Mouse (Mus musculus) intestine, postnatal 0 days (tissue): ENCODE data around the gene Yipf3. TPM values are rescaled to one million over a fixed set of nuclear protein-coding genes. Genes with fewer than 3 reads are reported as not detected.

Experiments
- ATAC-seq: fragments of 200-750 bp; cut with Nextera tagmentation; 2 replicates; pipeline ENCODE4 v1.8.0; 2017; ENCODE audit warnings: mild to moderate bottlenecking, moderate TSS enrichment, moderate library complexity
- H3K27ac ChIP-seq: fragments of 300-500 bp; sonication (generic); 2 replicates; pipeline ENCODE4 v1.5.1; 2014; ENCODE audit warnings: mild to moderate bottlenecking, low read depth, low read length, moderate library complexity
- H3K27me3 ChIP-seq: fragments of 300-500 bp; sonication (generic); replicated peaks from 2 replicates; pipeline ENCODE4 v1.6.1; 2014; ENCODE audit warnings: low read length, mixed read lengths; ENCODE audit not compliant: control insufficient read depth, insufficient read depth
- H3K36me3 ChIP-seq: fragments of 300-500 bp; sonication (generic); 2 replicates; pipeline ENCODE4 v1.6.1; 2014; ENCODE audit warnings: mild to moderate bottlenecking, moderate library complexity; ENCODE audit not compliant: control insufficient read depth, insufficient read depth
- H3K4me1 ChIP-seq: fragments of 300-500 bp; sonication (generic); replicated peaks from 2 replicates; pipeline ENCODE4 v1.6.1; 2014; ENCODE audit warnings: antibody characterized with exemption, low read length, mixed read lengths; ENCODE audit not compliant: control insufficient read depth, insufficient read depth
- H3K4me2 ChIP-seq: fragments of 300-500 bp; sonication (generic); replicated peaks from 2 replicates; pipeline ENCODE4 v1.6.1; 2014; ENCODE audit warnings: low read depth, mild to moderate bottlenecking, moderate library complexity
- H3K4me3 ChIP-seq: fragments of 300-500 bp; sonication (generic); 2 replicates; pipeline ENCODE4 v1.5.1; 2014; ENCODE audit warnings: low read depth, low read length
- H3K9ac ChIP-seq: fragments of 300-500 bp; sonication (generic); 2 replicates; pipeline ENCODE4 v1.6.1; 2014; ENCODE audit warnings: mild to moderate bottlenecking, low read depth, low read length
- H3K9me3 ChIP-seq: fragments of 300-500 bp; sonication (generic); 2 replicates; pipeline ENCODE4 v1.6.1; 2016; ENCODE audit warnings: mixed run types; ENCODE audit not compliant: control insufficient read depth
- CTCF ChIP-seq: sonication (generic); IDR thresholded peaks from 2 replicates; pipeline ENCODE4 v1.5.1; 2016; ENCODE audit warnings: low read depth, mild to moderate bottlenecking, control low read depth, antibody characterized with exemption, moderate library complexity
- WGBS: fragments of 180-500 bp; shearing (Covaris S2); extraction: QIAGEN DNeasy Blood & Tissue Kit; methylation state at CpG from one replicate; pipeline ENCODE4 v1.1.7; 2014; 5-methylcytosine and 5-hydroxymethylcytosine counted together
- polyA plus RNA-seq: library from polyadenylated mRNA; unstranded; fragments of >200 nt; fragmentation: Nextera tagmentation; extraction: Ambion mirVana; gene quantifications from 2 replicates; pipeline ENCODE4 v1.2.1, GENCODE M21; 2015

Yipf3 gene
- polyA plus RNA-seq, 1 experiment from 2014 or later = 111 TPM

- no peak for TF ChIP-seq CTCF
- 85% methylated on average over 8 of the region's 8 CpGs for WGBS
- Histone ChIP-seq H3K27ac (no peak overlapping the region), H3K4me2 (peak overlapping the region; percentile 98; the same call in 1 of the 2 replicates), H3K4me3 (no peak overlapping the region), H3K36me3 (peaks cover 13% of the 10 kb centered on the region), H3K27me3 (no peaks in the 10 kb centered on the region), H3K4me1 (0 out of 2 replicates have a peak, but pooled peaks cover 7% of the 10 kb centered on the region), H3K9me3 (no peaks in the 10 kb centered on the region), H3K9ac (no peak overlapping the region)
- no peak for ATAC-seq
These were observed 36.0 kb downstream of the Yipf3 start for GRCm38 (mm10) chr17:46283911-46284310.

DNA sequence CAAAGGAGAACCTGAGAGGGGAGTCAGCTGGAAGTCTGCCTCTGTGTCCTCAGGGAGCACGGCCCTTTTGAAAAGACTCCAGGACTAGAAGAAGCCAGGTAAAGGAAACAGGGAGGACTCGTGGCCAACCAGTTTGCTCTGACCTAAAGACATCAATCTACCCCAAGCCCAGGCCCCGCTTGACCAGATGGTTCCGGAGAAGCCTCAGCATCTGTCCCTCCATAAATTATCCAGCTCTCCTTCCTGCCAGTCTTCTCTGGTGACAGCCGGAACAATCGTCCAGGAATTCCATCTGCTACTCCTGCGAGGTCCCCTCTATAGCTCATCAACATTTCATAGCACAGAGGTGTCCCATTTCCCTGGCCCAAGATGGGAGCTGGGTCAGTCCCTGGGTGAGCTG lies 36.8 kb downstream of the Yipf3 start:
- no peak overlapping the region for H3K9ac ChIP-seq
- H3K4me2 ChIP-seq = no peak overlapping the region
- WGBS = 55% methylated on average over 7 of the region's 7 CpGs
- H3K4me3 ChIP-seq = no peak overlapping the region
- ATAC-seq = no peak
- no peak overlapping the region for H3K27ac ChIP-seq
- 0 out of 2 replicates have a peak, but pooled peaks cover 7% of the 10 kb centered on the region for H3K4me1 ChIP-seq
- no peaks in the 10 kb centered on the region for H3K27me3 ChIP-seq
- no peak for TF ChIP-seq CTCF
- no peaks in the 10 kb centered on the region for H3K9me3 ChIP-seq
- peaks cover 5% of the 10 kb centered on the region for H3K36me3 ChIP-seq

DNA sequence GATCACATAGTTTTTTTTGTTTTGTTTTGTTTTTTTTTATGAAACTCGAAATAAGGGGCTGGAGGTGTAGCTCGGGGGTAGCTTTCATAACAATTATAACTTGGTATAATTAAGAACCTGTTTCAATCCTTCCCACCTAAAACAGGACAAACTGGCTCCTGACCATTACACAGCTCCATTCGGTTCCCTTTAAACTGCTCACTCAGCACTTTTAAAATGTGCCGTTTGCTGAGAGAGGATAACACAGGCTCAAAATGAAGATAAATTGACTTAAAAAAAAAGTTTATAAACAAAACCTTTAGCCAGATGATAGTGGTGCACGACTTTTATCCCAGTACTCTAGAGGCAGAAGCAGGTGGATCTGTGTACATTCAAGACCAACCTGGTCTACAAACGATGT lies 37.5 kb downstream of the Yipf3 start:
- WGBS = 43% methylated on average over 6 of the region's 6 CpGs
- no peak overlapping the region for H3K27ac ChIP-seq
- ATAC-seq = no peak
- no peaks in the 10 kb centered on the region for H3K27me3 ChIP-seq
- H3K4me1 ChIP-seq = 0 out of 2 replicates have a peak, but pooled peaks cover 7% of the 10 kb centered on the region
- H3K9ac ChIP-seq = no peak overlapping the region
- H3K4me2 ChIP-seq = no peak overlapping the region
- no peak overlapping the region for H3K4me3 ChIP-seq
- H3K9me3 ChIP-seq = no peaks in the 10 kb centered on the region
- H3K36me3 ChIP-seq = no peaks in the 10 kb centered on the region
- no peak for TF ChIP-seq CTCF

DNA sequence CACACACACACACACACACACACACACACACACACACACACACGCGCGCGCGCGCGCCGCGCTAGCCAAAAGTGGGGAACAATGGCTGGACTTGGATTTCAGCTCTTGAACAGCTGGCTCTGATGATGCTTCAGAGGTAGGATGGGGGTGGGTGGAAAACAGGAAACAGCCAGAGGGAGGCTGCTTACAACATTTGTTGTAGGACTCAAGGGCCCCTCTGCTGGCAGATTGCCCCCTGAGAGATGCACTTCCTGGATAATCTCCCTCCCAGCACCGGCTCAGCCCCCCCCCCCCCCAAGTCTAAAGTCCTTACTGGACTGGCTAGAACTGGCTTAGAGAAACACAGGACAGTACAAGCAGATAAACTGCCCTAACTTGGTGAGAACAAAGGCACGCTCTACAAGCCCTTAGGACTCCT lies 39.8 kb downstream of the Yipf3 start:
- H3K4me2 ChIP-seq = no peak overlapping the region
- TF ChIP-seq CTCF = peak; percentile 19; the same call in 1 of the 2 replicates
- 0 out of 2 replicates have a peak, but pooled peaks cover 5% of the 10 kb centered on the region for H3K4me1 ChIP-seq
- H3K27ac ChIP-seq = no peak overlapping the region
- ATAC-seq = 0 out of 2 replicates have a peak, but pooled peaks have one; percentile 22
- no peaks in the 10 kb centered on the region for H3K9me3 ChIP-seq
- no peaks in the 10 kb centered on the region for H3K27me3 ChIP-seq
- WGBS = 59% methylated on average over 11 of the region's 11 CpGs
- no peaks in the 10 kb centered on the region for H3K36me3 ChIP-seq
- no peak overlapping the region for H3K9ac ChIP-seq
- no peak overlapping the region for H3K4me3 ChIP-seq

DNA sequence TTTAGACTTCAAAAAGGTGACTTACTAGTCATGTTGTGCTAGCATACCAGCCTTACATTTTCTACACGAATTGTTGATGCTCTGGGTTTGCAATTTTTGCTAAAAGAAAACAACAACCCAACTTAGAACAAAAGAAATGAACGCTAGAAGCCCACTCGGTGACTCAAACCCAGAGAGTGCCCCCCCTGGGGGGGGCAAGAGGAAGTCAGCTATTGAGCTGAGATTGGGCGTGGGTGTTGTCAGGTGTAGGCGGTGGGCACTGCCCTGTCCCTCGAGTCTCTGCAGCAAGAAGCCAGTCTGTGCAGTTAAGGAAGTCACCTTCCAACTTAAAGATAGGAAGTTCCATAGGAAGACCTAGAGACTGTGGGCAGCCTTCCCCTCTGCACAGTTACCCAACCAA lies 48.7 kb downstream of the Yipf3 start:
- no peak for TF ChIP-seq CTCF
- 40% methylated on average over 6 of the region's 6 CpGs for WGBS
- no peak overlapping the region for H3K27ac ChIP-seq
- no peak overlapping the region for H3K9ac ChIP-seq
- no peak for ATAC-seq
- H3K27me3 ChIP-seq = peaks cover 41% of the 10 kb centered on the region
- no peak overlapping the region for H3K4me2 ChIP-seq
- H3K4me1 ChIP-seq = peaks cover 3% of the 10 kb centered on the region; the same call in 1 of the 2 replicates
- H3K9me3 ChIP-seq = no peaks in the 10 kb centered on the region
- no peak overlapping the region for H3K4me3 ChIP-seq
- H3K36me3 ChIP-seq = no peaks in the 10 kb centered on the region

GRCm38 (mm10) chr17:46297028-46297363 lies 49.1 kb downstream of the Yipf3 start:
- H3K4me1 ChIP-seq = peaks cover 3% of the 10 kb centered on the region; the same call in 1 of the 2 replicates
- H3K9me3 ChIP-seq = no peaks in the 10 kb centered on the region
- TF ChIP-seq CTCF = no peak
- H3K36me3 ChIP-seq = no peaks in the 10 kb centered on the region
- no peak overlapping the region for H3K9ac ChIP-seq
- 16% methylated on average over 6 of the region's 6 CpGs for WGBS
- no peak overlapping the region for H3K27ac ChIP-seq
- peak overlapping the region; percentile 59 for H3K4me3 ChIP-seq
- peaks cover 41% of the 10 kb centered on the region for H3K27me3 ChIP-seq
- no peak for ATAC-seq
- H3K4me2 ChIP-seq = peak overlapping the region; percentile 99
